Mouse (Mus musculus) CH12.LX (cell line): ENCODE data around the gene Usp36. TPM values are rescaled to one million over a fixed set of nuclear protein-coding genes. Genes with fewer than 3 reads are reported as not detected.
A peak's percentile ranks its signal among the peaks of the same experiment; 100 is the strongest.

Experiments
- DNase-seq: peaks from one replicate; pipeline ENCODE4 v3.0.0-alpha.2; 2013; ENCODE audit errors: extremely low read depth
- H3K27ac ChIP-seq: 2 replicates; pipeline ENCODE4 v1.5.1; 2012; ENCODE audit warnings: low read depth, mild to moderate bottlenecking, control low read depth, moderate library complexity; ENCODE audit not compliant: insufficient read depth
- H3K27me3 ChIP-seq: replicated peaks from 2 replicates; pipeline ENCODE3; 2012; ENCODE audit warnings: inconsistent platforms
- H3K36me3 ChIP-seq, 2 experiments: replicated peaks in 1 of 2; 2 replicates each; pipeline versions ENCODE3 to v1.6.1; 2012; ENCODE audit warnings: inconsistent platforms in 1 of 2, low read length in 1 of 2, mild to moderate bottlenecking in 1 of 2, mixed read lengths in 1 of 2, moderate library complexity in 1 of 2; ENCODE audit not compliant: control insufficient read depth in 1 of 2, insufficient read depth in 1 of 2
- H3K4me1 ChIP-seq, 2 experiments: 2 replicates each; pipeline ENCODE4 v1.6.1; 2012; ENCODE audit warnings: inconsistent platforms in 1 of 2, moderate library complexity in 1 of 2; ENCODE audit not compliant: insufficient read depth in 2 of 2, control insufficient read depth in 1 of 2
- H3K4me2 ChIP-seq: 2 replicates; pipeline ENCODE4 v1.6.1; 2012; ENCODE audit warnings: low read depth, mild to moderate bottlenecking, control low read depth; ENCODE audit not compliant: poor library complexity, insufficient read depth, severe bottlenecking
- H3K4me3 ChIP-seq, 3 experiments: fragments of 150-350 bp in 1 of 3; sonication (generic) in 1 of 3; replicated peaks in 1 of 3; 2 replicates each; pipeline versions ENCODE3 to v1.5.1; 2011 to 2012; ENCODE audit warnings: low read depth in 2 of 3, low read length in 2 of 3, mild to moderate bottlenecking in 2 of 3, moderate library complexity in 2 of 3, control low read depth in 1 of 3, improper control_type of control experiment in 1 of 3, inconsistent platforms in 1 of 3, mixed read lengths in 1 of 3; ENCODE audit not compliant: poor library complexity in 1 of 3
- H3K79me2 ChIP-seq: replicated peaks from 2 replicates; pipeline ENCODE4 v1.6.1; 2012; ENCODE audit warnings: mild to moderate bottlenecking, moderate library complexity; ENCODE audit not compliant: control insufficient read depth, poor library complexity, insufficient read depth, severe bottlenecking; ENCODE audit errors: extremely low read depth
- H3K9ac ChIP-seq: 2 replicates; pipeline ENCODE4 v1.6.1; 2012; ENCODE audit warnings: low read depth, mild to moderate bottlenecking, control low read depth, moderate library complexity; ENCODE audit not compliant: insufficient read depth
- H3K9me3 ChIP-seq: replicated peaks from 2 replicates; pipeline ENCODE3; 2012; ENCODE audit warnings: low read length, inconsistent platforms, mixed read lengths
- BHLHE40 ChIP-seq: IDR thresholded peaks from 2 replicates; pipeline ENCODE4 v1.6.1; 2011; ENCODE audit warnings: mild to moderate bottlenecking, low read depth, low read length, improper control_type of control experiment
- CHD1 ChIP-seq: IDR thresholded peaks from 2 replicates; pipeline ENCODE4 v1.6.1; 2012; ENCODE audit warnings: low read depth, low read length, improper control_type of control experiment, inconsistent platforms
- ETS1 ChIP-seq: conservative IDR thresholded peaks from 2 replicates; pipeline ENCODE4 v1.6.1; 2012; ENCODE audit warnings: low read depth, mild to moderate bottlenecking, inconsistent platforms, low read length, improper control_type of control experiment, moderate library complexity
- GABPA ChIP-seq: IDR thresholded peaks from 2 replicates; pipeline ENCODE4 v1.6.1; 2012; ENCODE audit warnings: low read depth, low read length, improper control_type of control experiment, inconsistent platforms; ENCODE audit not compliant: insufficient replicate concordance
- IRF4 ChIP-seq: IDR thresholded peaks from 2 replicates; pipeline ENCODE4 v1.6.1; 2014; ENCODE audit warnings: low read depth, mild to moderate bottlenecking, inconsistent platforms, low read length, improper control_type of control experiment
- KAT2A ChIP-seq: IDR thresholded peaks from 2 replicates; pipeline ENCODE4 v1.6.1; 2012; ENCODE audit warnings: low read length, improper control_type of control experiment, inconsistent platforms; ENCODE audit not compliant: insufficient replicate concordance
- MAZ ChIP-seq: IDR thresholded peaks from 2 replicates; pipeline ENCODE4 v1.6.1; 2012; ENCODE audit warnings: low read depth, mild to moderate bottlenecking, inconsistent platforms, low read length, improper control_type of control experiment, moderate library complexity
- MEF2A ChIP-seq: IDR thresholded peaks from 2 replicates; pipeline ENCODE4 v1.6.1; 2014; ENCODE audit warnings: low read depth, mild to moderate bottlenecking, inconsistent platforms, low read length, improper control_type of control experiment, borderline replicate concordance
- SIN3A ChIP-seq: IDR thresholded peaks from 2 replicates; pipeline ENCODE4 v1.6.1; 2012; ENCODE audit warnings: low read length, improper control_type of control experiment, inconsistent platforms
- TCF12 ChIP-seq: IDR thresholded peaks from 2 replicates; pipeline ENCODE4 v1.6.1; 2014; ENCODE audit warnings: low read depth, mild to moderate bottlenecking, inconsistent platforms, low read length, improper control_type of control experiment
- UBTF ChIP-seq: IDR thresholded peaks from 2 replicates; pipeline ENCODE4 v1.6.1; 2012; ENCODE audit warnings: low read depth, mild to moderate bottlenecking, inconsistent platforms, low read length, improper control_type of control experiment, moderate library complexity
- ZNF384 ChIP-seq: IDR thresholded peaks from 2 replicates; pipeline ENCODE4 v1.6.1; 2012; ENCODE audit warnings: low read depth, low read length, improper control_type of control experiment, inconsistent platforms
- dilution Hi-C: fragments of 300-500 bp; cut with MboI; formaldehyde crosslinking; loops from 2 replicates; pipeline ENCODE4 v1.14.3; 2020; ENCODE audit warnings: low sequenced_read_pairs; ENCODE audit not compliant: extremely low pct_unique_long_range_greater_than_20kb, extremely low pct_ligation_motif_present
- in situ Hi-C: fragments of 300-500 bp; cut with MboI; formaldehyde crosslinking; loops from 3 replicates; pipeline ENCODE4 v1.14.3; 2019; ENCODE audit warnings: low sequenced_read_pairs, low pct_ligation_motif_present, low pct_unique_long_range_greater_than_20kb, mixed read lengths
- polyA plus RNA-seq: library from polyadenylated mRNA; unstranded; fragments of >175 nt; gene quantifications from 2 replicates; pipeline ENCODE4 v1.2.1, GENCODE M21; 2012; ENCODE audit warnings: low read depth; ENCODE audit not compliant: insufficient read length
- total RNA-seq, 2 experiments: library from RNA; depleted of rRNA; stranded (reverse); fragments of 300-350 nt in 1 of 2; fragments of >200 nt in 1 of 2; gene quantifications; 2 replicates each; pipeline ENCODE4 v1.2.3; 2012 to 2014

Usp36 gene
- total and polyA plus RNA-seq, 3 experiments: 10.7 to 42.6 (median 19.5) TPM

- Histone ChIP-seq H3K4me1 (peaks cover 15 to 51% of the 10 kb centered on the region in 2 experiments), H3K36me3 (no peaks in the 10 kb centered on the region), H3K9me3 (no peaks in the 10 kb centered on the region), H3K4me3 (peak overlapping the region; percentile 66 to 85 (median 84)), H3K79me2 (peaks cover 29% of the 10 kb centered on the region), H3K27me3 (peaks cover 3% of the 10 kb centered on the region), H3K4me2 (peak overlapping the region; percentile 76), H3K27ac (peak overlapping the region; percentile 45), H3K9ac (peak overlapping the region; percentile 82)
- in situ Hi-C loops (no loop called here), dilution Hi-C loops (no loop called here)
- TF ChIP-seq GABPA (no peak), SIN3A (peak; percentile 12; the same call in 1 of the 2 replicates), UBTF (peak; percentile 97), MAZ (no peak), CHD1 (0 out of 2 replicates have a peak, but pooled peaks have one; percentile 33)
- DNase-seq: peak; percentile 46
These were observed 42.5 kb downstream of the Usp36 start for GRCm38 (mm10) chr11:118247359-118248095.

GRCm38 (mm10) chr11:118246724-118247123 is 43.3 kb downstream of the Usp36 start:
- H3K4me2 ChIP-seq: peak overlapping the region; percentile 76
- peak overlapping the region; percentile 82; the same call in 1 of the 2 replicates for H3K9ac ChIP-seq
- DNase-seq: no peak
- TF ChIP-seq TCF12: peak; percentile 31; the same call in 1 of the 2 replicates
- 0 out of 2 replicates have a peak, but pooled peaks have one; percentile 26 for TF ChIP-seq ZNF384
- no peak for TF ChIP-seq KAT2A
- peak; percentile 74 for TF ChIP-seq BHLHE40
- TF ChIP-seq GABPA: no peak
- TF ChIP-seq MEF2A: 0 out of 2 replicates have a peak, but pooled peaks have one; percentile 17
- peak; percentile 34 for TF ChIP-seq IRF4
- peak; percentile 26; the same call in 1 of the 2 replicates for TF ChIP-seq ETS1
- peaks cover 3% of the 10 kb centered on the region for H3K27me3 ChIP-seq
- H3K36me3 ChIP-seq: no peaks in the 10 kb centered on the region
- H3K4me3 ChIP-seq: peak overlapping the region; percentile 66 to 85 (median 84)
- peak overlapping the region; percentile 45; the same call in 1 of the 2 replicates for H3K27ac ChIP-seq
- in situ Hi-C loops: no loop called here
- H3K79me2 ChIP-seq: peaks cover 37% of the 10 kb centered on the region
- peaks cover 19 to 59% of the 10 kb centered on the region in 2 experiments for H3K4me1 ChIP-seq
- no peaks in the 10 kb centered on the region for H3K9me3 ChIP-seq
- dilution Hi-C loops: no loop called here
